Mouse (Mus musculus) embryonic facial prominence, embryonic 14.5 days (tissue): ENCODE measurements around the gene Nsmce4a. TPM values are rescaled to one million over a fixed set of nuclear protein-coding genes. Genes with fewer than 3 reads are reported as not detected.
"Not testable (repeated sequence)": the region's sequence is repeated elsewhere in the genome, so short reads cannot be mapped to it uniquely, and the experiment has no call there.

ENCODE experiments used
- ATAC-seq: fragments of 200-750 bp; cut with Nextera tagmentation; 2 replicates; pipeline ENCODE4 v1.8.0; 2017; ENCODE audit warnings: low read depth, moderate number of reproducible peaks, moderate TSS enrichment
- DNase-seq: peaks from one replicate; pipeline ENCODE4 v3.0.0-alpha.2; 2015; ENCODE audit warnings: low spot score
- H3K27ac ChIP-seq: fragments of 300-500 bp; sonication (generic); replicated peaks from 2 replicates; pipeline ENCODE4 v1.5.1; 2014; ENCODE audit warnings: low read depth, mild to moderate bottlenecking, low read length, moderate library complexity
- H3K27me3 ChIP-seq: fragments of 300-500 bp; sonication (generic); replicated peaks from 2 replicates; pipeline ENCODE4 v1.6.1; 2014; ENCODE audit warnings: low read length; ENCODE audit not compliant: control insufficient read depth, insufficient read depth
- H3K36me3 ChIP-seq: fragments of 300-500 bp; sonication (generic); 2 replicates; pipeline ENCODE4 v1.6.1; 2014; ENCODE audit warnings: low read length, mixed read lengths; ENCODE audit not compliant: control insufficient read depth, insufficient read depth
- H3K4me1 ChIP-seq: fragments of 300-500 bp; sonication (generic); 2 replicates; pipeline ENCODE4 v1.6.1; 2014; ENCODE audit warnings: antibody characterized with exemption, low read length; ENCODE audit not compliant: control insufficient read depth, insufficient read depth
- H3K4me2 ChIP-seq: fragments of 300-500 bp; sonication (generic); 2 replicates; pipeline ENCODE4 v1.6.1; 2014; ENCODE audit warnings: low read depth, mild to moderate bottlenecking, low read length, moderate library complexity, mixed read lengths
- H3K4me3 ChIP-seq: fragments of 300-500 bp; sonication (generic); 2 replicates; pipeline ENCODE4 v1.5.1; 2014; ENCODE audit warnings: low read depth, mild to moderate bottlenecking, low read length
- H3K9ac ChIP-seq: fragments of 300-500 bp; sonication (generic); 2 replicates; pipeline ENCODE4 v1.6.1; 2014; ENCODE audit warnings: low read depth, mild to moderate bottlenecking, low read length, moderate library complexity, mixed read lengths
- H3K9me3 ChIP-seq: fragments of 300-500 bp; sonication (generic); 2 replicates; pipeline ENCODE4 v1.6.1; 2016; ENCODE audit warnings: low read length; ENCODE audit not compliant: control insufficient read depth
- WGBS: fragments of 180-500 bp; shearing (Covaris S2); extraction: QIAGEN DNeasy Blood & Tissue Kit; methylation state at CpG from one replicate; pipeline ENCODE4 v1.1.7; 2014; 5-methylcytosine and 5-hydroxymethylcytosine counted together
- polyA plus RNA-seq: library from polyadenylated mRNA; unstranded; fragments of >200 nt; fragmentation: Nextera tagmentation; extraction: Ambion mirVana; gene quantifications from 2 replicates; pipeline ENCODE4 v1.2.1, GENCODE M21; 2014

The Nsmce4a gene
- polyA plus RNA-seq, 1 experiment from 2014 or later = 142 TPM

- no peaks in the 10 kb centered on the region for H3K36me3 ChIP-seq
- H3K27ac ChIP-seq = no peak overlapping the region
- no peak overlapping the region for H3K4me3 ChIP-seq
- ATAC-seq = no peak
- no peak for DNase-seq
- no peak overlapping the region for H3K4me2 ChIP-seq
- H3K9me3 ChIP-seq = no peaks in the 10 kb centered on the region
- H3K4me1 ChIP-seq = no peaks in the 10 kb centered on the region
- no peak overlapping the region for H3K9ac ChIP-seq
- WGBS = 84% methylated on average over 5 of the region's 5 CpGs
- no peaks in the 10 kb centered on the region for H3K27me3 ChIP-seq
These were observed 30.6 kb upstream of the Nsmce4a start for GRCm38 (mm10) chr7:130603556-130603955.

GRCm38 (mm10) chr7:130602804-130603203 is 29.9 kb upstream of the Nsmce4a start:
- ATAC-seq = no peak

DNA sequence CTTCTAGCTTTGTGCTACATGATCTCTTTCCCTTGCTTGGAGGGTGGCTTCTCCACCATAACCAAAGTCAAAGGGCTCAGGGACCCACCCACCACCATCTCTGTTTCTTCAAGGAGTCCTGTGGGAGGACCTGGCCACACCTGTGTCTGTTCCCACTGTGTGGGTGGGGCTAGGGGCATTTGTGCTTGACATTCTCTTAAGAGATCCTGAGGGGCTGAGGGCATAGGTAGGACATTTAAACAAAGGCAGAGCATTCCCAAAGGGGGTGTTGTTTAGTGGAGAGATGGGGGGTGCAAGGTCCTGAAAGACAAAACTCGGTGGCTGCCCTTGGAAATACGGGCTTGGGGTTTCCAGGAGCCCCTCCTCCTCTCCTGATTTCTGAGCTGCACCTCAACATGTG is 27.6 kb upstream of the Nsmce4a start:
- WGBS = 52% methylated on average over 2 of the region's 2 CpGs
- Histone ChIP-seq H3K4me3 (no peak overlapping the region), H3K9ac (no peak overlapping the region), H3K36me3 (no peaks in the 10 kb centered on the region), H3K27ac (no peak overlapping the region), H3K27me3 (no peaks in the 10 kb centered on the region), H3K9me3 (no peaks in the 10 kb centered on the region), H3K4me2 (no peak overlapping the region), H3K4me1 (0 out of 2 replicates have a peak, but pooled peaks cover 2% of the 10 kb centered on the region)
- no peak for ATAC-seq
- DNase-seq = no peak

More at GRCm38 (mm10) chr7:130602804-130603203, 29.9 kb upstream of the Nsmce4a start:
- Histone ChIP-seq H3K9ac (no peak overlapping the region), H3K9me3 (no peaks in the 10 kb centered on the region), H3K36me3 (no peaks in the 10 kb centered on the region), H3K4me1 (no peaks in the 10 kb centered on the region), H3K4me3 (no peak overlapping the region), H3K27me3 (no peaks in the 10 kb centered on the region), H3K27ac (no peak overlapping the region), H3K4me2 (no peak overlapping the region)
- WGBS = 90% methylated on average over 1 of the region's 1 CpGs
- no peak for DNase-seq

DNA sequence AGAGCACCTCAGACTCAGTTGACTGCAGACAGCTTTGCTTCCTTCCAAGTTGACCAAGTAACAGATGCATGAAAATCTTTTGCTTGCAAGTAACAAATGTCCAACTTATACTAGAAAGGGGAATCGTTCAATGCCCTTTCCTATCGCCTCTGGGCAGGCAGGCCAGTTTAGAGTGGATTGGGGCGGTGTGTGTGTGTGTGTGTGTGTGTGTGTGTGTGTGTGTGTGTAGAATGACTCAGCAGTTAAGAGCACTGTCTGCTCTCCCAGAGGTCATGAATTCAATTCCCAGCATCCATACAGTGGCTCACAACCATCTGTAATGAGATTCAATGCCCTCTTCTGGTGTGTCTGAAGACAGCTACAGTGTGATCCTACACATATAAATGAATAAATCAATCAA is 27.2 kb upstream of the Nsmce4a start:
- H3K27ac ChIP-seq = no peak overlapping the region
- H3K36me3 ChIP-seq = no peaks in the 10 kb centered on the region
- H3K9ac ChIP-seq = no peak overlapping the region
- 81% methylated on average over 3 of the region's 3 CpGs for WGBS
- H3K4me3 ChIP-seq = no peak overlapping the region
- H3K4me2 ChIP-seq = no peak overlapping the region
- H3K9me3 ChIP-seq = no peaks in the 10 kb centered on the region
- H3K4me1 ChIP-seq = 0 out of 2 replicates have a peak, but pooled peaks cover 2% of the 10 kb centered on the region
- no peaks in the 10 kb centered on the region for H3K27me3 ChIP-seq
- ATAC-seq = no peak
- DNase-seq = no peak

- DNase-seq = no peak
- ATAC-seq = no peak
- Histone ChIP-seq H3K4me1 (0 out of 2 replicates have a peak, but pooled peaks cover 2% of the 10 kb centered on the region), H3K4me2 (no peak overlapping the region), H3K9ac (no peak overlapping the region), H3K36me3 (no peaks in the 10 kb centered on the region), H3K9me3 (no peaks in the 10 kb centered on the region), H3K4me3 (no peak overlapping the region), H3K27ac (no peak overlapping the region), H3K27me3 (no peaks in the 10 kb centered on the region)
- WGBS = 57% methylated on average over 6 of the region's 6 CpGs
These were observed 24.6 kb upstream of the Nsmce4a start for GRCm38 (mm10) chr7:130597546-130597945.

DNA sequence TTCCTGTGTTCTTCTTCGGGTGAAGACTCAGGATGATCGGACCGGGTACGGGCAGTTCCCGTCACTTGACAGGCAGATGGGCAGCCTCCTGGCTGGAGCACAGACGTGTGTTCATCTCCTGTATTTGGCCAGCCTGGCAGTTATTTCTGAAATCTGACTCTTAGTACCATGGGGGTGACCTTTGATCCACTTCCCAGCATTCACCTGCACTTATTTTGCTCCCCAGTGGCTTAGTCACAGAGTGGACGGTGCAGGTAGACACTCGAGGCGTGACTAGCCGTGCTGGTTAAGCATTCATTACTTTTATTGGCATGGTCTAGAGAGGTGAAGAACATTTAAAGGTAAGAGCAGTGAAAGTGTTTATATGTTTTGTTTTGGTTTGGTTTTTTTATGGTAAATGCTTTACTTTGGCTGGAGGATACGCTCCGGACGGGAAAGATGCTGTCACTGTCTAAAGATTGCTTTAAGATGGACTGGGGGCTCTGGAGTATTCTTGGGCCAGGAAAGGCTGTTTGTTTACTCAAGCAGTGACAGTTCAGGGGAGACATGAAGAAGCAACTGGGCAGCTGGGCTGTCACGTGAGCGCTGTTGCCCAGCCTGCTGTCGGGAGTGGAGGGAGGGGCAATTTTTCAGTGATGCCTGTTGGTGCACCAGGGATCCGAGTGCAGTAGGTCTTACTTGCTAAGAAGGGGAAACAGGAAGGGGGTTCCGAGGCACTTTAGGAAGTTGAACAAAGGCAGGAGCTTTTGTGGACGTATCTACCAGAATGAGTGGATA is 23.3 kb upstream of the Nsmce4a start:
- not testable (repeated sequence) for H3K9me3 ChIP-seq, ATAC-seq, H3K4me1 ChIP-seq, H3K4me2 ChIP-seq, H3K9ac ChIP-seq, H3K4me3 ChIP-seq, H3K27me3 ChIP-seq, H3K27ac ChIP-seq, H3K36me3 ChIP-seq
- DNase-seq = peak; percentile 62
- 43% methylated on average over 8 of the region's 19 CpGs for WGBS

- not testable (repeated sequence) for H3K27me3 ChIP-seq, H3K4me2 ChIP-seq, H3K4me1 ChIP-seq, DNase-seq, H3K4me3 ChIP-seq, H3K9ac ChIP-seq, H3K9me3 ChIP-seq, H3K36me3 ChIP-seq, H3K27ac ChIP-seq
- 58% methylated on average over 6 of the region's 11 CpGs for WGBS
- peak; percentile 13; the same call in 1 of the 2 replicates for ATAC-seq
These were observed 20.7 kb upstream of the Nsmce4a start for GRCm38 (mm10) chr7:130593375-130594239.

GRCm38 (mm10) chr7:130592975-130593374 is 20.1 kb upstream of the Nsmce4a start:
- not testable (repeated sequence) for DNase-seq, H3K9ac ChIP-seq, H3K4me2 ChIP-seq, H3K9me3 ChIP-seq, H3K36me3 ChIP-seq, H3K27me3 ChIP-seq, H3K4me1 ChIP-seq, H3K4me3 ChIP-seq, H3K27ac ChIP-seq
- no CpG with 5 or more reads among the region's 11 CpGs for WGBS
- ATAC-seq = 0 out of 2 replicates have a peak, but pooled peaks have one; percentile 11
